ENCODE assay signal across 8 mouse cellular contexts in genomic region chr5:116030566-116031189, GRCm38 (mm10). TPM values are rescaled to one million over a fixed set of nuclear protein-coding genes. Genes with fewer than 3 reads are reported as not detected.
DNase-seq lines count a peak whose midpoint lies in the region; ATAC-seq and TF ChIP-seq lines count a peak whose summit lies in the region.

No protein-coding gene starts in this region.

- no peaks in the 10 kb centered on the region for H3K27me3 ChIP-seq in kidney, postnatal 0 days (ENCODE audit: insufficient read depth, low read length)
- peaks cover 5% of the 10 kb centered on the region for H3K27me3 ChIP-seq in embryonic facial prominence, embryonic 13.5 days
- no peaks in the 10 kb centered on the region for H3K27me3 ChIP-seq in hindbrain, postnatal 0 days (ENCODE audit: insufficient read depth, low read length)
- H3K27me3 ChIP-seq in midbrain, embryonic 14.5 days (ENCODE audit: control insufficient read depth, insufficient read depth, low read length), result no peaks in the 10 kb centered on the region

- 7% methylated on average over 19 of the region's 19 CpGs for WGBS in kidney, postnatal 0 days
- 4% methylated on average over 19 of the region's 19 CpGs for WGBS in embryonic facial prominence, embryonic 13.5 days
- 4% methylated on average over 19 of the region's 19 CpGs for WGBS in hindbrain, postnatal 0 days
- WGBS in midbrain, embryonic 14.5 days, result 3% methylated on average over 19 of the region's 19 CpGs

- H3K4me1 ChIP-seq in kidney, postnatal 0 days (replicated peaks; ENCODE audit: insufficient read depth, low read length), result no peaks in the 10 kb centered on the region
- H3K4me1 ChIP-seq in embryonic facial prominence, embryonic 13.5 days, result peaks cover 12% of the 10 kb centered on the region
- no peaks in the 10 kb centered on the region for H3K4me1 ChIP-seq in hindbrain, postnatal 0 days (ENCODE audit: insufficient read depth, low read length)
- 0 out of 2 replicates have a peak, but pooled peaks cover 4% of the 10 kb centered on the region for H3K4me1 ChIP-seq in midbrain, embryonic 14.5 days (ENCODE audit: control insufficient read depth, insufficient read depth, low read length)

- no peak overlapping the region for H3K9ac ChIP-seq in kidney, postnatal 0 days (ENCODE audit: low read depth, low read length)
- no peak overlapping the region for H3K9ac ChIP-seq in embryonic facial prominence, embryonic 13.5 days
- no peak overlapping the region; the same call in 1 of the 2 replicates for H3K9ac ChIP-seq in hindbrain, postnatal 0 days (replicated peaks; ENCODE audit: low read length)
- H3K9ac ChIP-seq in midbrain, embryonic 14.5 days (replicated peaks; ENCODE audit: low read length), result 0 out of 2 replicates have a peak overlapping the region, but pooled peaks have one; percentile 14

- no peak overlapping the region for H3K27ac ChIP-seq in kidney, postnatal 0 days
- no peak overlapping the region for H3K27ac ChIP-seq in embryonic facial prominence, embryonic 13.5 days
- no peak overlapping the region for H3K27ac ChIP-seq in hindbrain, postnatal 0 days
- no peak overlapping the region for H3K27ac ChIP-seq in midbrain, embryonic 14.5 days (replicated peaks; ENCODE audit: low read depth, low read length)

- no peak for TF ChIP-seq CTCF in kidney, postnatal 0 days (IDR thresholded peaks at IDR 0.05; ENCODE audit: low read depth)
- TF ChIP-seq CTCF in hindbrain, postnatal 0 days (IDR thresholded peaks at IDR 0.05; ENCODE audit: low read depth), result no peak

- DNase-seq in kidney, postnatal 0 days (ENCODE audit: low spot score), result no peak
- no peak for DNase-seq in kidney, postnatal 14 days
- DNase-seq in hindbrain, postnatal 0 days (ENCODE audit: low spot score), result no peak
- DNase-seq in midbrain, embryonic 14.5 days, result peak; percentile 24
- DNase-seq in urinary bladder, adult 2 months (ENCODE audit: low spot score), result no peak
- no peak for DNase-seq in right cerebral cortex, postnatal 14 days
- DNase-seq in layer of hippocampus, adult 8-10 months (ENCODE audit: low spot score in 2 of 2), result no peak

- no peaks in the 10 kb centered on the region for H3K36me3 ChIP-seq in kidney, postnatal 0 days (ENCODE audit: insufficient read depth, low read length)
- no peaks in the 10 kb centered on the region for H3K36me3 ChIP-seq in embryonic facial prominence, embryonic 13.5 days
- H3K36me3 ChIP-seq in hindbrain, postnatal 0 days (ENCODE audit: insufficient read depth, low read length), result no peaks in the 10 kb centered on the region
- no peaks in the 10 kb centered on the region for H3K36me3 ChIP-seq in midbrain, embryonic 14.5 days (ENCODE audit: control insufficient read depth, insufficient read depth, low read length)

- H3K9me3 ChIP-seq in kidney, postnatal 0 days (replicated peaks; ENCODE audit: low read length), result no peaks in the 10 kb centered on the region
- H3K9me3 ChIP-seq in embryonic facial prominence, embryonic 13.5 days, result no peaks in the 10 kb centered on the region
- no peaks in the 10 kb centered on the region for H3K9me3 ChIP-seq in hindbrain, postnatal 0 days (ENCODE audit: low read length)
- H3K9me3 ChIP-seq in midbrain, embryonic 14.5 days (ENCODE audit: control insufficient read depth, low read length), result no peaks in the 10 kb centered on the region

- peak overlapping the region; percentile 9; the same call in 1 of the 2 replicates for H3K4me2 ChIP-seq in kidney, postnatal 0 days (ENCODE audit: low read length)
- H3K4me2 ChIP-seq in embryonic facial prominence, embryonic 13.5 days, result peak overlapping the region; percentile 50
- peak overlapping the region; percentile 55 for H3K4me2 ChIP-seq in hindbrain, postnatal 0 days (ENCODE audit: low read depth, low read length)
- H3K4me2 ChIP-seq in midbrain, embryonic 14.5 days (ENCODE audit: low read length), result peak overlapping the region; percentile 41

- peak; percentile 46 for ATAC-seq in kidney, postnatal 0 days (replicated peaks; ENCODE audit: low FRiP score, low read depth)
- no peak for ATAC-seq in embryonic facial prominence, embryonic 13.5 days (ENCODE audit: insufficient number of reproducible peaks, insufficient read depth, low FRiP score, low TSS enrichment, low read depth)
- ATAC-seq in hindbrain, postnatal 0 days, result peak; percentile 58
- ATAC-seq in midbrain, embryonic 14.5 days (ENCODE audit: low FRiP score, low TSS enrichment), result no peak

- no peak overlapping the region for H3K4me3 ChIP-seq in kidney, postnatal 0 days (replicated peaks; ENCODE audit: low read depth, low read length)
- H3K4me3 ChIP-seq in embryonic facial prominence, embryonic 13.5 days, result peak overlapping the region; percentile 20
- peak overlapping the region; percentile 4 for H3K4me3 ChIP-seq in hindbrain, postnatal 0 days (ENCODE audit: low read length)
- no peak overlapping the region; the same call in 1 of the 2 replicates for H3K4me3 ChIP-seq in midbrain, embryonic 14.5 days (replicated peaks; ENCODE audit: low read depth, low read length)

RNA-seq across cellular contexts. Expression of gene Prkab1, which starts 6.4 kb away (rescaled TPM):
- 79.0 and 83.3 TPM in 2 replicates for polyA plus RNA-seq in kidney, postnatal 0 days (2015; fragmentation: Nextera tagmentation; extraction: Ambion mirVana)
- polyA plus RNA-seq in embryonic facial prominence, embryonic 13.5 days (2015; fragmentation: Nextera tagmentation; extraction: Ambion mirVana), result 67.1 and 73.7 TPM in 2 replicates
- 48.9 and 51.0 TPM in 2 replicates for total RNA-seq in hindbrain, postnatal 0 days (2014; rRNA removed)
- 46.7 and 47.1 TPM in 2 replicates for polyA plus RNA-seq in hindbrain, postnatal 0 days (2015; fragmentation: Nextera tagmentation; extraction: Ambion mirVana)
- 46.7 and 49.1 TPM in 2 replicates for polyA plus RNA-seq in midbrain, embryonic 14.5 days (2014; fragmentation: Nextera tagmentation; extraction: Ambion mirVana)
- 104 and 109 TPM in 2 replicates for polyA plus RNA-seq in urinary bladder, adult 2 months (2012; rRNA removed)
- 10 to 100 TPM; 20.9 to 27.1 (median 22.6) TPM for total RNA-seq in layer of hippocampus, adult 8-10 months (2022)

RNA-seq across cellular contexts. Expression of gene Tmem233, which starts 52.4 kb away (rescaled TPM):
- polyA plus RNA-seq in kidney, postnatal 0 days (2015; fragmentation: Nextera tagmentation; extraction: Ambion mirVana), result not detected in 2 replicates
- polyA plus RNA-seq in embryonic facial prominence, embryonic 13.5 days (2015; fragmentation: Nextera tagmentation; extraction: Ambion mirVana), result not detected in 2 replicates
- not detected in 2 replicates for total RNA-seq in hindbrain, postnatal 0 days (2014; rRNA removed)
- polyA plus RNA-seq in hindbrain, postnatal 0 days (2015; fragmentation: Nextera tagmentation; extraction: Ambion mirVana), result not detected in 2 replicates
- polyA plus RNA-seq in midbrain, embryonic 14.5 days (2014; fragmentation: Nextera tagmentation; extraction: Ambion mirVana), result not detected in 2 replicates
- polyA plus RNA-seq in urinary bladder, adult 2 months (2012; rRNA removed), result 0.08 and 0.09 TPM in 2 replicates
- not detected for total RNA-seq in layer of hippocampus, adult 8-10 months (2022)

Comparison
In these comparisons a context has a peak if more than half of its experiments do, and no peak if none do; other contexts are left out.
1. ATAC-seq: peak in kidney, postnatal 0 days (single experiment) and hindbrain, postnatal 0 days (single experiment); none in embryonic facial prominence, embryonic 13.5 days (single experiment) and midbrain, embryonic 14.5 days (single experiment).
2. H3K4me3 ChIP-seq: peak in embryonic facial prominence, embryonic 13.5 days (single experiment) and hindbrain, postnatal 0 days (single experiment); none in kidney, postnatal 0 days (single experiment) and midbrain, embryonic 14.5 days (single experiment).
3. Peak in every context shown above with its lines, with median percentiles within 50 percentile points of each other: H3K4me2 ChIP-seq.